Mouse (Mus musculus): Measurements from ENCODE around the gene Gpcpd1.

GRCm38 (mm10) chr2:132603706-132604105 is 16.2 kb upstream of the Gpcpd1 start:
- TF ChIP-seq CTCF (IDR thresholded peaks at IDR 0.05; ENCODE audit: low read depth) (no peak), EP300 (optimal IDR thresholded peaks at IDR 0.05) (no peak)
